Mouse (Mus musculus) CD4-positive, CD25-positive, alpha-beta regulatory T cell, adult 2 months (primary cell): ENCODE measurements around the gene 4930556J24Rik.
"Not testable (repeated sequence)": the region's sequence is repeated elsewhere in the genome, so short reads cannot be mapped to it uniquely, and the experiment has no call there.

Experiments
- DNase-seq: peaks from one replicate; pipeline ENCODE4 v3.0.0-alpha.2; 2012; ENCODE audit warnings: low read depth, low spot score

4930556J24Rik gene

GRCm38 (mm10) chr11:3976678-3977077 lies at the start of gene 4930556J24Rik:
Gene 4930556J24Rik, minus strand, starts transcription at chr11:3976778.
- DNase-seq: no peak

- DNase-seq: no peak
These were observed 46.7 kb upstream of the 4930556J24Rik start for GRCm38 (mm10) chr11:4023321-4023720.

GRCm38 (mm10) chr11:4022111-4022510 lies 45.5 kb upstream of the 4930556J24Rik start:
- not testable (repeated sequence) for DNase-seq

GRCm38 (mm10) chr11:4015796-4016195 lies 39.2 kb upstream of the 4930556J24Rik start:
- DNase-seq: not testable (repeated sequence)

- no peak for DNase-seq
These were observed 36.0 kb upstream of the 4930556J24Rik start for GRCm38 (mm10) chr11:4012616-4013015.

- DNase-seq: no peak
These were observed 29.9 kb upstream of the 4930556J24Rik start for GRCm38 (mm10) chr11:4006462-4006861.

GRCm38 (mm10) chr11:4005220-4005805 lies 28.7 kb upstream of the 4930556J24Rik start:
- DNase-seq: no peak

- peak; percentile 76 for DNase-seq
These were observed 25.0 kb upstream of the 4930556J24Rik start for GRCm38 (mm10) chr11:4001603-4002002.

GRCm38 (mm10) chr11:3999547-3999946 lies 23.0 kb upstream of the 4930556J24Rik start:
- no peak for DNase-seq

GRCm38 (mm10) chr11:3997978-3998720 lies 21.6 kb upstream of the 4930556J24Rik start:
- peak; percentile 9 for DNase-seq

- DNase-seq: no peak
These were observed 20.3 kb upstream of the 4930556J24Rik start for GRCm38 (mm10) chr11:3996840-3997239.

- no peak for DNase-seq
These were observed 18.9 kb upstream of the 4930556J24Rik start for GRCm38 (mm10) chr11:3995511-3995910.

GRCm38 (mm10) chr11:3993914-3994313 lies 17.3 kb upstream of the 4930556J24Rik start:
- no peak for DNase-seq

GRCm38 (mm10) chr11:3993132-3993531 lies 16.6 kb upstream of the 4930556J24Rik start:
- no peak for DNase-seq

GRCm38 (mm10) chr11:3989748-3990147 lies 13.2 kb upstream of the 4930556J24Rik start:
- no peak for DNase-seq

- no peak for DNase-seq
These were observed 7.5 kb upstream of the 4930556J24Rik start for GRCm38 (mm10) chr11:3983863-3984745.

GRCm38 (mm10) chr11:3983291-3983862 lies 6.8 kb upstream of the 4930556J24Rik start, which contains the start of gene Gal3st1:
Gene Gal3st1, plus strand, starts transcription at chr11:3983636.
- DNase-seq: no peak

- DNase-seq: no peak
These were observed 6.0 kb upstream of the 4930556J24Rik start for GRCm38 (mm10) chr11:3982275-3983209.

- DNase-seq: no peak
These were observed 5.0 kb upstream of the 4930556J24Rik start for GRCm38 (mm10) chr11:3981536-3981935.

- DNase-seq: no peak
These were observed 1.8 kb upstream of the 4930556J24Rik start for GRCm38 (mm10) chr11:3978421-3978820.

GRCm38 (mm10) chr11:3974311-3974710 lies 2.3 kb downstream of the 4930556J24Rik start:
- DNase-seq: no peak
